Mouse (Mus musculus): ENCODE results near the gene Gm10974.

Gene Gm10974

GRCm38 (mm10) chr7:66405541-66405940 lies 39.8 kb downstream of the Gm10974 start:
- WGBS: 77% methylated on average over 11 of the region's 11 CpGs

- WGBS: 68% methylated on average over 13 of the region's 13 CpGs
These were observed 40.4 kb downstream of the Gm10974 start for GRCm38 (mm10) chr7:66405951-66406721.

GRCm38 (mm10) chr7:66406971-66407370 lies 41.3 kb downstream of the Gm10974 start:
- WGBS: 84% methylated on average over 8 of the region's 8 CpGs

GRCm38 (mm10) chr7:66409433-66409832 lies 43.7 kb downstream of the Gm10974 start:
- 70% methylated on average over 6 of the region's 6 CpGs for WGBS

GRCm38 (mm10) chr7:66413093-66413492 lies 47.4 kb downstream of the Gm10974 start:
- 68% methylated on average over 7 of the region's 7 CpGs for WGBS

GRCm38 (mm10) chr7:66416829-66417228 lies 51.1 kb downstream of the Gm10974 start:
- 76% methylated on average over 4 of the region's 4 CpGs for WGBS

GRCm38 (mm10) chr7:66418981-66419380 lies 53.3 kb downstream of the Gm10974 start:
- 66% methylated on average over 12 of the region's 12 CpGs for WGBS

GRCm38 (mm10) chr7:66421903-66422302 lies 56.2 kb downstream of the Gm10974 start:
- 82% methylated on average over 8 of the region's 8 CpGs for WGBS

GRCm38 (mm10) chr7:66427053-66427436 lies 61.3 kb downstream of the Gm10974 start:
- WGBS: 3% methylated on average over 23 of the region's 23 CpGs

- WGBS: under 1% methylated on average over 53 of the region's 56 CpGs
These were observed 61.9 kb downstream of the Gm10974 start, which contains the start of gene Aldh1a3 for GRCm38 (mm10) chr7:66427437-66428161. Gene Aldh1a3 (minus strand): TSS chr7:66427517.

- 37% methylated on average over 10 of the region's 10 CpGs for WGBS
These were observed 68.8 kb downstream of the Gm10974 start for GRCm38 (mm10) chr7:66434453-66434935.
